Mouse (Mus musculus) ES-CJ7 (cell line): Measurements from ENCODE around the gene 4930539E08Rik.

Source experiments
- DNase-seq: peaks from one replicate; pipeline ENCODE4 v3.0.0; 2011; ENCODE audit warnings: low read depth, low spot score

The 4930539E08Rik gene

GRCm38 (mm10) chr17:28915060-28915628, at the start of gene 4930539E08Rik:
Gene 4930539E08Rik (minus strand): TSS chr17:28915324.
- no peak for DNase-seq

GRCm38 (mm10) chr17:28961596-28961995, 46.5 kb upstream of the 4930539E08Rik start:
- no peak for DNase-seq

GRCm38 (mm10) chr17:28960597-28960996, 45.5 kb upstream of the 4930539E08Rik start:
- no peak for DNase-seq

GRCm38 (mm10) chr17:28954416-28954815, 39.3 kb upstream of the 4930539E08Rik start:
- DNase-seq: no peak

- DNase-seq: no peak
These were observed 38.1 kb upstream of the 4930539E08Rik start for GRCm38 (mm10) chr17:28953251-28953650.

GRCm38 (mm10) chr17:28951831-28952799, 37.0 kb upstream of the 4930539E08Rik start, which contains the start of gene Kctd20:
Gene Kctd20 (plus strand): TSS chr17:28951950.
- DNase-seq: peak; percentile 64

- no peak for DNase-seq
These were observed 35.6 kb upstream of the 4930539E08Rik start for GRCm38 (mm10) chr17:28950751-28951150.

- DNase-seq: no peak
These were observed 33.5 kb upstream of the 4930539E08Rik start for GRCm38 (mm10) chr17:28948661-28949060.

- peak; percentile 59 for DNase-seq
These were observed 32.2 kb upstream of the 4930539E08Rik start for GRCm38 (mm10) chr17:28947011-28947939.

- no peak for DNase-seq
These were observed 29.4 kb upstream of the 4930539E08Rik start for GRCm38 (mm10) chr17:28944481-28944880.

- no peak for DNase-seq
These were observed 28.6 kb upstream of the 4930539E08Rik start, which contains the start of gene Pxt1 for GRCm38 (mm10) chr17:28943740-28944139. Gene Pxt1 (minus strand): TSS chr17:28943840.

- peak; percentile 95 for DNase-seq
These were observed 27.0 kb upstream of the 4930539E08Rik start for GRCm38 (mm10) chr17:28942101-28942500.

GRCm38 (mm10) chr17:28940776-28941555, 25.8 kb upstream of the 4930539E08Rik start:
- DNase-seq: no peak

GRCm38 (mm10) chr17:28936622-28937345, 21.7 kb upstream of the 4930539E08Rik start:
- DNase-seq: no peak

GRCm38 (mm10) chr17:28936133-28936532, 21.0 kb upstream of the 4930539E08Rik start:
- no peak for DNase-seq

GRCm38 (mm10) chr17:28934120-28934916, 19.2 kb upstream of the 4930539E08Rik start:
- no peak for DNase-seq

GRCm38 (mm10) chr17:28932274-28932673, 17.1 kb upstream of the 4930539E08Rik start:
- no peak for DNase-seq

GRCm38 (mm10) chr17:28931436-28932211, 16.5 kb upstream of the 4930539E08Rik start:
- DNase-seq: no peak
